Mouse (Mus musculus): Measurements from ENCODE around the gene Rab22a. TPM values are rescaled to one million over a fixed set of nuclear protein-coding genes. Genes with fewer than 3 reads are reported as not detected.

Gene Rab22a
- polyA plus RNA-seq, 1 experiment from 2014 or later: 37.5 TPM

DNA sequence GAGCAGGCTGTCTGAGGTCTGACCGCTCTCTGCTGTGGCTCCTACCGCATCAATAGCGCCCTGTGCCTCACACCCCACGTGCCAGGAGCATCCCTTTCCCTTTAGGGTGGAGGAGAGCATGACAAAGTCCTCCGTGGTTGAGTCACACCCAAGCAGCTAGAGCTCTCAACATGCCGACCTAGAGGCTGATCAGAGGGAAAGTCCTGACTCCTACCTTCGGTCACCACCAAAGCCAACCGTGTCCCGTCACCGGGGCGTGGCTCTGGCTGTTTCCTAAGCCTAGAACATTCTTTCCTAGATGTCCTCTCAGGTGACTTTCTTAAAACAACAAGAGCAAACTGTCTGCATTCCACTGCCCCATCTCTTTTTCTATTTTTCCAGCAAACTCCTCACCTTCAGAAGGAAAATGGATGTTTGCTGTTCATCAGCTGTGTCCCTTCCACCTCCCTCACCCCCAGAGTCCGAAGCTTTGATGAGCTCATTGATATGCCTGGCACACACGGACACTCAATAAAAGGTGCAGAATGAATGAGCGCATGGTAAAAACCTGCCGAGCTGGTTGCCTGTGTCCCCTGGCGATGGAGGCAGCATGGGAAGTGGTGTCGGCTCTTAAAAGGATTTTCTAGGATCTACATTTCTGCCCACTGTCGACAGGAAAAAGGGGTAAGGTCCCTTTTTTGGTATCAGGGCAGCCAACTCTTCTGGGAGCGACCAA, 12.2 kb upstream of the Rab22a start:
- no peak overlapping the region for H3K27ac ChIP-seq
- ATAC-seq (ENCODE audit: insufficient number of reproducible peaks, insufficient read depth, low FRiP score, low TSS enrichment, low read depth): no peak
- no peaks in the 10 kb centered on the region for H3K9me3 ChIP-seq
- H3K4me3 ChIP-seq: no peak overlapping the region
- peaks cover 29% of the 10 kb centered on the region for H3K36me3 ChIP-seq
- WGBS: 86% methylated on average over 19 of the region's 19 CpGs
- H3K4me1 ChIP-seq: peaks cover 6% of the 10 kb centered on the region; the same call in 1 of the 2 replicates
- H3K4me2 ChIP-seq: no peak overlapping the region
- H3K9ac ChIP-seq: no peak overlapping the region
- no peaks in the 10 kb centered on the region for H3K27me3 ChIP-seq

DNA sequence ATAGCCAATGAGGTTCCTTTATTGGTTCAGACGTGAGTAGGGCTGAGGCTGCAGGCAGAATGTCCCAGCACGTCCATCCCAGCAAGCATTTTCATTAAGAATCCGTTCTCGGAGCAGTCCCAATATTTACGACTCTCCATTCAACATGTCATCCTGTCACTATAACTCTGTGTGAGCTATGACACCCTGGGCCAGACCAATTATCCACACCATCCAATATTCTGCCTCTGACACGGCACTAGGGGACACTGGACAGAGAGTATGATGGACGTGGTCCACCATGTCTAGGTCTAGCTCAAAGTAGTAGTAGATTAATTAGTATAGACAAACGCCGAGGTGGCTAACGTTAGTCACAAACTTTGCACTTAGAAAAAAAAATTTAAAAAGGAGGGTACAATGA, 9.8 kb upstream of the Rab22a start:
- Histone ChIP-seq H3K4me2 (no peak overlapping the region), H3K27me3 (no peaks in the 10 kb centered on the region), H3K9me3 (no peaks in the 10 kb centered on the region), H3K4me1 (0 out of 2 replicates have a peak, but pooled peaks cover 5% of the 10 kb centered on the region), H3K36me3 (peaks cover 26% of the 10 kb centered on the region), H3K4me3 (no peak overlapping the region), H3K27ac (no peak overlapping the region), H3K9ac (no peak overlapping the region)
- no peak for ATAC-seq (ENCODE audit: insufficient number of reproducible peaks, insufficient read depth, low FRiP score, low TSS enrichment, low read depth)
- 87% methylated on average over 10 of the region's 10 CpGs for WGBS

DNA sequence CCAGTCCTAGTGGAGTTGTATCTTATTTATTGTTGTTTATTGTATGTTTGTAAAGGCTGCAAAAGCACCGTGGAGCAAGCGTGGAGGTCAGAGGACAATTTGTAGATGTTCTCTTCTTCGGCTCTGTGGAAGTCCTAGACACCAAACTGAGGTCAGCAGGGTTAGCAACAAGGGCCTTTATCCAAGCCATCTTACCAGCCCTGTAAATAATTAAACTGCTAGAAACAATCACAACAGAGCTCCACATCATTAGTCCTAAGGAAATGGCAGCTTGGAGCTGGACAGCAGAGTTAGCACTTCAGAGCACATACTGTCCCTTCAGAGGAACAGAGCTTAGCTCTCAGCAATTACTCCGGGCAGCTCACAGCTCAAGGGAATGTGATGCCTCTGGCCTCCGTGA, 6.0 kb upstream of the Rab22a start:
- WGBS: 79% methylated on average over 5 of the region's 5 CpGs
- no peaks in the 10 kb centered on the region for H3K27me3 ChIP-seq
- H3K4me2 ChIP-seq: no peak overlapping the region
- H3K36me3 ChIP-seq: peaks cover 15% of the 10 kb centered on the region
- no peak for ATAC-seq (ENCODE audit: insufficient number of reproducible peaks, insufficient read depth, low FRiP score, low TSS enrichment, low read depth)
- H3K27ac ChIP-seq: no peak overlapping the region
- no peaks in the 10 kb centered on the region for H3K9me3 ChIP-seq
- H3K9ac ChIP-seq: no peak overlapping the region
- no peak overlapping the region for H3K4me3 ChIP-seq
- peaks cover 25% of the 10 kb centered on the region for H3K4me1 ChIP-seq

DNA sequence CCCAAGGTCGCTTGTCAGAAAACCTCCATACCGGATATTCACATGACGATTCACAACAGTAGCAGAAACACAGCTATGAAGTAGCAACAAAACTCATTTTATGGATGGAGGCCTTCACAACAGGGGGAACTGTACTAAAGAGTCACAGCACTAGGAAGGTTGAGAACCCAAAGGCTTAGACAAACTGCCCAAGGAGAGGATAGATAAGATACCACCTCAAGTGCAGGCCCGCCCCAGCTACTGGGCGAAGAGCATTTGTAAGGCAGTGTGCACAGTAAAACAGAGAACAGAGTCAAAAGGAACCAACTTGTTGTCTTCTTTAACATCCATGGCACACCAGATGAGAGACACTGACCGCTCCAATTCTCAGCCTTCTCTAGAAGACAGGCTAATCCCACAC, 1.8 kb upstream of the Rab22a start:
- H3K4me3 ChIP-seq: no peak overlapping the region
- no peak for ATAC-seq (ENCODE audit: insufficient number of reproducible peaks, insufficient read depth, low FRiP score, low TSS enrichment, low read depth)
- no peak overlapping the region for H3K9ac ChIP-seq
- H3K36me3 ChIP-seq: peaks cover 10% of the 10 kb centered on the region
- H3K4me2 ChIP-seq: no peak overlapping the region
- no peaks in the 10 kb centered on the region for H3K27me3 ChIP-seq
- WGBS: 88% methylated on average over 6 of the region's 6 CpGs
- no peak overlapping the region for H3K27ac ChIP-seq
- H3K9me3 ChIP-seq: no peaks in the 10 kb centered on the region
- peaks cover 45% of the 10 kb centered on the region for H3K4me1 ChIP-seq

DNA sequence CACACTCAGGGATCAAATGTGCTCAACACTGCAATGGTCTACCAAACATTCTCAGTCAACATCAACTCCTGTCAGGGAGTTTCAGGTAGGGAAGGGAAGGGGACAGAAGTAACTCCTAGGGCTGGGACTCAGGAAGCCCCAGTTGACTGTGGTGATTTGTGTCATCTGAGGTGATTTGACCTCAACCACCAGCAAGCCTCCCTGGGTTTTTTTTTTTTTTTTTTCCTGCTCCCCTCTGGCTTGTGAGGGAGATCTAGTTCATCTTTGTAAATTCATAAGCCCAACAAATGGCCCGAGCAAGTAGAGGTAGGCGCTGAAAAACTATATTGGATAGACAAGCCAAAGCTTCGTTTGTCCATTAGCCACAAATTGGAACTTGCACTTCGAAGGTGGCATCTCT, 1.0 kb upstream of the Rab22a start:
- Histone ChIP-seq H3K36me3 (peaks cover 17% of the 10 kb centered on the region), H3K27ac (no peak overlapping the region)
- 89% methylated on average over 4 of the region's 4 CpGs for WGBS

DNA sequence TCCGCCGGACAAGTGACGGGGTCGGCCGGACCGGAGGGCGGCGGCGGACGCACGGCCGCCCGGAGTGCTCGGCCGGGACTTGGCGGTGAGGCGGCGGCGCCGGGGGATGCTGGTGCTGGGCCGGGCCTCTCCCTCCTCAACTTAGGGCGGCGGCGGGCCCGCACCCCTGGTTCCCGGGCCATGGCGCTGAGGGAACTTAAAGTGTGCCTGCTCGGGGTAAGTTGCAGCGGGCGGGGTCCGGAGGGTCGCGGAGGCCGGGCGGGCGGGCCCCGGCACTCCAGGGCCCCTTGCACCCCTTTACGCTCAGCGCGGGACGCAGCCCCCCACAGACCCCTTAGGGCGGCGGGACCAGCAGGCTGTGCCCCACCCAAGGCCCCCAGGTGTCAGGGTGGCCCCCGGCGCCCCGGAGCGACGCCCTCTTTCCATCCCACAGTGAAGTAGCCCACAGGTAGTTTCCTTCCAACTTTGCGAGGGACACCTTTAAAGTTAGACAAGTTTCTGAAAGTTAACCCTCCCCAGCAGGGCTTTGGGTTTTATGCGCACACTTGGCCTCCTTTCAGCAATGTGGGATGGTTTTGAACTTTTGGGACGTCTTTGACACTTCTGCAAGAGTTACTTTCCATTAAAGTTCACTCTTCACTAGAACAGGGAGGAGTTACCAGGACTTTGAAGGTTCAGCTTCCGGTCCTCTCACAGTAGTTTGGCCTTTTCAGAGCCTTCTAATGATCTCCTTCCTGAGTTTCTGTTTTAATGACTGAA, 545 bp downstream of the Rab22a start:
- peak; percentile 66 for ATAC-seq (ENCODE audit: insufficient number of reproducible peaks, insufficient read depth, low FRiP score, low TSS enrichment, low read depth)

More for the DNA sequence above, 1.0 kb upstream of the Rab22a start:
- Histone ChIP-seq H3K4me3 (peak overlapping the region; percentile 98), H3K4me2 (peak overlapping the region; percentile 72), H3K9ac (peak overlapping the region; percentile 74), H3K4me1 (peaks cover 45% of the 10 kb centered on the region), H3K9me3 (no peaks in the 10 kb centered on the region), H3K27me3 (no peaks in the 10 kb centered on the region)
- ATAC-seq (ENCODE audit: insufficient number of reproducible peaks, insufficient read depth, low FRiP score, low TSS enrichment, low read depth): no peak

DNA sequence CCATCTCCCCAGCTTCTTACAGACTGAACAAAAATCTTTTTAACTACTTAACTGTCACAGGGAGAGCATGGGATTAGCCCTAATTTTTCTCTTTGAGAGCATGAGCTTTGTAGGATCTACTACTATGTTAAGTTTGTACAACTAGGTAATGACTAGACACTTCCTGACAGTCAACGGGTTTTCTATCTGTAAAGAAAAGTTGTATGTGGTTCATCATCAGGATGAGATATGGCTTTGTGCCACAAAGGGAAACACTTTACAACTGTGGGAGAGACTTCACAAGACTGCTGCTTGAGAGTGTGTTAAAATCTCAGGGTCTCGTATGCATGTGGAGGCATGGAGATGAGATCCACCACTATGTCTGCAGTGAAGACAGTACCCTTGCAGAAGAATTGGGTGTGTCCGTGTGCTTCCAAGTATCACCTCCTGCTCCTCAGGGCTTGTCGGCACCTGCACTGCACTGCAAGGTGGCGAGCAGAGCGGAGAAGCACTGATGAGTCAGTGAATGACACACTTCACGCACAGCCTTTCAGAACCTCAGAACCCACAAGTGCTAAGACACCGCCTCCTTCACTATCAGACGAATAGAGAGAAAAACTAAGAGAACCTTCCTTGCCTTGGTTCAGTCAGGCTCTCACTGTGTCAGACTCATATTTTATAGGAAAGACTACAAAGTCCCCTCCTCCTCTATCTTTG, 2.8 kb downstream of the Rab22a start:
- H3K4me1 ChIP-seq: peaks cover 35% of the 10 kb centered on the region
- ATAC-seq (ENCODE audit: insufficient number of reproducible peaks, insufficient read depth, low FRiP score, low TSS enrichment, low read depth): no peak
- H3K4me2 ChIP-seq: no peak overlapping the region
- peaks cover 48% of the 10 kb centered on the region for H3K36me3 ChIP-seq
- 88% methylated on average over 9 of the region's 9 CpGs for WGBS
- no peak overlapping the region for H3K4me3 ChIP-seq
- no peaks in the 10 kb centered on the region for H3K27me3 ChIP-seq
- H3K9ac ChIP-seq: no peak overlapping the region
- no peak overlapping the region for H3K27ac ChIP-seq
- H3K9me3 ChIP-seq: no peaks in the 10 kb centered on the region

More for the DNA sequence above, 545 bp downstream of the Rab22a start:
- Histone ChIP-seq H3K4me1 (peaks cover 40% of the 10 kb centered on the region), H3K4me2 (peak overlapping the region; percentile 79), H3K4me3 (peak overlapping the region; percentile 98), H3K36me3 (peaks cover 33% of the 10 kb centered on the region), H3K27me3 (no peaks in the 10 kb centered on the region), H3K9ac (peak overlapping the region; percentile 98), H3K27ac (peak overlapping the region; percentile 40; the same call in 1 of the 2 replicates), H3K9me3 (no peaks in the 10 kb centered on the region)
- 2% methylated on average over 45 of the region's 52 CpGs for WGBS

DNA sequence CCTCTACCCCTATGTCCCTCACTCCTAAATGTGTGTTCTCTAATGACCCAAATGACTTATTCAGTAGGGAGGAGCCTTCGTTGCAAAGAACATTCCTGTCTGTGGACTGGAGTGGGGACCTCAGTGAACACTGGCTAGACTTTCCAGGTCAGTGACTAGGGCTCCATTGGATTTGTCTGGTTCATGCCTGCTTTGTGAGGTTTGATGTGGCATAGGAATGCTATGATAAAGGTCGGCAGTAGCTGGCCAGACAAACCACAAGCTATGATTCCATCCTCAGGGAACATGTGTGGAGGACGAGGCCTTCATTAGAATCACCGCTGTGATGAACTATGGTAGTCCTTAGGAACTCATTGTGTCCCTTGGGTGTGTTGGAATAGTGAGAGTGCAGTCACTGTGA, 5.2 kb downstream of the Rab22a start:
- Histone ChIP-seq H3K27me3 (no peaks in the 10 kb centered on the region), H3K9me3 (no peaks in the 10 kb centered on the region), H3K4me3 (no peak overlapping the region), H3K4me1 (peaks cover 19% of the 10 kb centered on the region), H3K36me3 (peaks cover 53% of the 10 kb centered on the region), H3K9ac (no peak overlapping the region), H3K27ac (no peak overlapping the region), H3K4me2 (no peak overlapping the region)
- no peak; the same call in 1 of the 2 replicates for ATAC-seq (ENCODE audit: insufficient number of reproducible peaks, insufficient read depth, low FRiP score, low TSS enrichment, low read depth)
- WGBS: 95% methylated on average over 4 of the region's 4 CpGs

DNA sequence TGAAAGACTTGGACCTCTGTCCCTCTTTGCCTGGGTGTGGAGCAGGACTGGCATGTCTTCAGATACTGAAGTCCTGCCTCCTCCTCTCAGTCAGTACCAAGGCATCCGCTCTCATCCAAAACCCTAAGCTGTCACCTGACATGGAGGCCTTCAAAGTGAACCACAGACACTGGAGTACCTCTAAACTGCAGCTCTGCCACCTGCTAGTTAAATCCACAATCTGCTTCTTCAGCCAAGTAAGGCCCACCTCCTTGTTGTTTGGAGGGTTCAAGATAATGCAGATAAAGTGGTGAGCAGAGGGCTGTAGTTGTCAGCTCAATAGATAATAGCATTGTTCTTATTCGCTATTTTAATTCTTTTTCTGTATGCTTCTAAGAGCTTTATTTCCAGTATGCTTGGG, 5.7 kb downstream of the Rab22a start:
- H3K36me3 ChIP-seq: peaks cover 55% of the 10 kb centered on the region

DNA sequence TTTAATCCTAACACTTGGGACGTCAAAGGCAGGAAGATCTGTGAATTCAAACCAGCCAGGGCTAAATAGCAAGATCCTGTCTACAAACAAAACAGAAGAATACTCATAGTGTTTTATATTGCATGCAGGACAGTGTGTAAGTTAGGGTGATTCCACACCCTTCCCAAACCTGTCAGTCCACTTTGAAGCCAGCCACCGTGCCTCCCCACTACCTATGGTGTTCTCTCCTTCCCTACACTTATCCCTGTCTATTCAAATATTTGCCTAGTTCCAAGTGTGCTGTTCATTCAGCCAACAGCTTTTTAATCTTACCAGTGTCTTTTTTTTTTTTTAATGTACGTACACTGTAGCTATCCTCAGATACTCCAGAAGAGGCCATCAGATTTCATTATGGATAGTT, 7.3 kb downstream of the Rab22a start:
- WGBS: 86% methylated on average over 3 of the region's 3 CpGs
- Histone ChIP-seq H3K27me3 (no peaks in the 10 kb centered on the region), H3K27ac (no peak overlapping the region), H3K4me1 (peaks cover 4% of the 10 kb centered on the region; the same call in 1 of the 2 replicates), H3K4me3 (no peak overlapping the region), H3K9ac (no peak overlapping the region), H3K9me3 (no peaks in the 10 kb centered on the region), H3K4me2 (no peak overlapping the region), H3K36me3 (peaks cover 52% of the 10 kb centered on the region)
- no peak for ATAC-seq (ENCODE audit: insufficient number of reproducible peaks, insufficient read depth, low FRiP score, low TSS enrichment, low read depth)

More for the DNA sequence above, 5.7 kb downstream of the Rab22a start:
- Histone ChIP-seq H3K4me2 (no peak overlapping the region), H3K27ac (no peak overlapping the region), H3K4me1 (peaks cover 19% of the 10 kb centered on the region), H3K9ac (no peak overlapping the region), H3K9me3 (no peaks in the 10 kb centered on the region), H3K27me3 (no peaks in the 10 kb centered on the region), H3K4me3 (no peak overlapping the region)
- WGBS: 95% methylated on average over 2 of the region's 2 CpGs
- ATAC-seq (ENCODE audit: insufficient number of reproducible peaks, insufficient read depth, low FRiP score, low TSS enrichment, low read depth): no peak

DNA sequence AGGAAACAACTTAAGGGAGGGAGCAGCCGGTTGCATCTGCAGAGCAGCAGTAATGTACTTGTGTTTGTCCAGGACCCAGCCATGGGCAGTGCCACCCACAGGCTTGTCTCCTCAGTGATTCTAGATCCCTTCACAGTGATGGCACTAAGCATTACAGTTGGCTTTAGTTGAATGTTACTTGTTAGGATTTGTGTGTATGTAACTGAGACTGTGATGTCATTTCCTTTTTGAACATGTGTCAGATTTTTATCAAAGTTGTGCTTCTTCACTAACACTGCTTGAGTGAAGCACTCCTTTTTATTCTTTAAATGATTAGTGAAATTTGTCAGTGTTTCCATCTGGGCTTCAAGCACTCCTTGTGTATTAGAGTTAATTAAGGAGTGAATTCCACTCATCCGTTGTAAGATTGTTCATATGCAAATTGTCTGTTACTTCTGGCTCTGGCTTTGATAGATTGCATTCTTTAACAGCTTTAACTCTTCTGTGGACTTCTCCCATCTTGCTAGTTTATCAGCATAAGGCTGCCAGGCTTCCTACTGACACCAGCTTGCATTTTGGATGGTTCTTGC, 12.9 kb downstream of the Rab22a start:
- Histone ChIP-seq H3K27ac (no peak overlapping the region), H3K36me3 (peaks cover 23% of the 10 kb centered on the region), H3K4me3 (no peak overlapping the region), H3K27me3 (no peaks in the 10 kb centered on the region), H3K4me1 (no peaks in the 10 kb centered on the region), H3K9ac (no peak overlapping the region), H3K9me3 (no peaks in the 10 kb centered on the region), H3K4me2 (no peak overlapping the region)
- WGBS: 75% methylated on average over 2 of the region's 2 CpGs
- no peak for ATAC-seq (ENCODE audit: insufficient number of reproducible peaks, insufficient read depth, low FRiP score, low TSS enrichment, low read depth)
